Mouse (Mus musculus) right cerebral cortex, postnatal 36 days (tissue): ENCODE results near the gene Fap.
A peak's percentile ranks its signal among the peaks of the same experiment; 100 is the strongest.

Source experiments
- DNase-seq, 2 experiments: peaks; one replicate each; pipeline ENCODE4 v3.0.0; 2022; ENCODE audit warnings: low spot score in 2 of 2, mixed read lengths in 1 of 2

Fap gene

GRCm38 (mm10) chr2:62460231-62460710 lies 113.6 kb downstream of the Fap start:
- peak in 1 of 2 experiments; percentile 20 for DNase-seq

- no peak for DNase-seq
These were observed 114.4 kb downstream of the Fap start for GRCm38 (mm10) chr2:62459241-62460174.

- DNase-seq = no peak
These were observed 115.8 kb downstream of the Fap start for GRCm38 (mm10) chr2:62458070-62458469.

GRCm38 (mm10) chr2:62454991-62455390 lies 118.9 kb downstream of the Fap start:
- DNase-seq = peak in 1 of 2 experiments; percentile 24

GRCm38 (mm10) chr2:62454033-62454432 lies 119.8 kb downstream of the Fap start:
- DNase-seq = peak; percentile 28 to 67
